Mouse (Mus musculus) testis, adult 2 months (tissue): ENCODE data around the gene Crim1. TPM values are rescaled to one million over a fixed set of nuclear protein-coding genes. Genes with fewer than 3 reads are reported as not detected.

Experiments used
- H3K27ac ChIP-seq: fragments of 200-500 bp; 2 replicates; pipeline ENCODE4 v1.5.1; 2012; ENCODE audit warnings: low read depth, low read length; ENCODE audit not compliant: control insufficient read depth, insufficient read depth
- H3K27me3 ChIP-seq: fragments of 200-500 bp; 2 replicates; pipeline ENCODE4 v1.6.1; 2012; ENCODE audit warnings: mild to moderate bottlenecking, low read length, moderate library complexity; ENCODE audit not compliant: control insufficient read depth, insufficient read depth
- H3K36me3 ChIP-seq: fragments of 200-500 bp; 2 replicates; pipeline ENCODE4 v1.6.1; 2012; ENCODE audit warnings: mild to moderate bottlenecking, low read length; ENCODE audit not compliant: control insufficient read depth, insufficient read depth
- H3K4me1 ChIP-seq: fragments of 200-500 bp; 2 replicates; pipeline ENCODE4 v1.6.1; 2012; ENCODE audit warnings: low read length; ENCODE audit not compliant: control insufficient read depth, insufficient read depth
- H3K4me3 ChIP-seq: fragments of 200-500 bp; 2 replicates; pipeline ENCODE4 v1.5.1; 2012; ENCODE audit warnings: low read depth, mild to moderate bottlenecking, low read length, moderate library complexity, mixed read lengths; ENCODE audit not compliant: control insufficient read depth
- CTCF ChIP-seq: fragments of 200-500 bp; IDR thresholded peaks from 2 replicates; pipeline ENCODE4 v1.5.1; 2012; ENCODE audit warnings: low read depth, mild to moderate bottlenecking, inconsistent platforms, low read length, moderate library complexity; ENCODE audit not compliant: control insufficient read depth, insufficient read depth, insufficient replicate concordance
- POLR2A ChIP-seq: fragments of 200-500 bp; IDR thresholded peaks from 2 replicates; pipeline ENCODE4 v1.6.1; 2012; ENCODE audit warnings: low read depth, mild to moderate bottlenecking, inconsistent platforms, low read length, moderate library complexity; ENCODE audit not compliant: control insufficient read depth
- polyA plus RNA-seq: library from polyadenylated mRNA; depleted of rRNA; stranded (reverse); fragments of >200 nt; gene quantifications from 2 replicates; pipeline ENCODE4 v1.2.3, GENCODE M21; 2012

Crim1 gene
- polyA plus RNA-seq, 1 experiment: 3.5 TPM

- TF ChIP-seq POLR2A (no peak), CTCF (no peak)
- Histone ChIP-seq H3K4me1 (no peaks in the 10 kb centered on the region), H3K27me3 (no peaks in the 10 kb centered on the region), H3K27ac (no peak overlapping the region), H3K36me3 (no peaks in the 10 kb centered on the region), H3K4me3 (no peak overlapping the region)
Observed at GRCm38 (mm10) chr17:78272713-78273483, 72.8 kb downstream of the Crim1 start.

DNA sequence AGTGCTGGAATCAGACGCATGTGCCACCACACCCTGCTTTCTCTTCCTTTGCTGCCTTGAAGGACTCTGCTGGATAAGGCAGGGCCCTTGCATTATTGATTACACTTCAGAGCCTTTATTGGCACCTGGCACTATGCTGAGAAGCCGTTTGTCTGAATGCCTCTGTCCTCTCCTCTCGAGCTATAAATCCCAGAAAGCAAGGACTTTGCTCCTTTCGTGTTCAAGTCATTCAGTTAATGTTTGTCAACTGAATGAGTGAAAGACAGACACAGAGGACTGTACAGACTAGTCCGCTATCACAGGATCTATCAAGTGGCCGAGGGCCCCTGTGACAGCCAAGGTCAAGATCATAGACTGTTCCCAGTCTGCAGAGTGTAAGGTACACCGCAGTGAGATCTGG, 73.8 kb downstream of the Crim1 start:
- Histone ChIP-seq H3K4me3 (no peak overlapping the region), H3K27me3 (no peaks in the 10 kb centered on the region), H3K27ac (no peak overlapping the region), H3K4me1 (no peaks in the 10 kb centered on the region), H3K36me3 (no peaks in the 10 kb centered on the region)
- no peak for TF ChIP-seq POLR2A
- no peak for TF ChIP-seq CTCF

GRCm38 (mm10) chr17:78274609-78275506, 74.8 kb downstream of the Crim1 start:
- Histone ChIP-seq H3K4me3 (no peak overlapping the region), H3K27ac (no peak overlapping the region), H3K27me3 (no peaks in the 10 kb centered on the region), H3K4me1 (no peaks in the 10 kb centered on the region), H3K36me3 (no peaks in the 10 kb centered on the region)
- no peak for TF ChIP-seq CTCF
- no peak for TF ChIP-seq POLR2A

DNA sequence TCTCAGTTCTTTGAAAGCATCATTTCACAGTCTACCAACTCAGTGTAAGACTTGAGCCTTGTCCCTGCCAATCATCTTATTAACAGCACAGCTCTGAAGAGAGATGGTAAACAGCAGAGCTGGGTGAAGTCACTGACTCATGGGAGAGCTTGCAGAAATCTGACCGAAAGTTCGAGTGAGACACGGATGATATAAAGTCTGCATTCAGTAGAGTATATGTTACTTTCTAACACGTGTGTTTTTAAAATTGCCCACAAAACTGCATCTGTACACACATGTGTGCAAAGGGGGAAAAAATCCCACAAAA, 75.4 kb downstream of the Crim1 start:
- TF ChIP-seq CTCF (no peak), POLR2A (no peak)

DNA sequence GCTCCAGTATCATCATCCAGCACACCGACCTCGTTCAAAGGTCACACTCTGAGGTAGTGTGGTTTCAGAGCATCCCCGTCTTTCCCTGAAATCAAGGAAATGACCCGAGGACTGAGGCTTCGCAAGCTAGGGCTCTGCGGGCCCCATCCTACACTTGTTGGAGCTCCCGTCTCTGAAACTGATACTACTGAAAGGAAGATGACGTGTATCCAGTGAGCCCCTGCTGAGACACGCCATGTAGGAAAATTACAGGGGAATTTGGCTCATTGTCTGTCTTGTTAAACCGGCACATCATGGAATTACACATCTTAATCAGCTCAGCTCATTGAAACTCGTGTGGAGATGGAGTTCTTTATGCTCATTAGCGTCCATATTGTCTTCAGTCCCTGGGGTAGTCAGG, 79.1 kb downstream of the Crim1 start:
- Histone ChIP-seq H3K4me1 (peaks cover 2% of the 10 kb centered on the region; the same call in 1 of the 2 replicates), H3K27ac (no peak overlapping the region), H3K4me3 (no peak overlapping the region), H3K27me3 (no peaks in the 10 kb centered on the region), H3K36me3 (no peaks in the 10 kb centered on the region)
- TF ChIP-seq POLR2A (no peak), CTCF (no peak)

More for the DNA sequence above, 75.4 kb downstream of the Crim1 start:
- Histone ChIP-seq H3K27ac (no peak overlapping the region), H3K27me3 (no peaks in the 10 kb centered on the region), H3K4me1 (no peaks in the 10 kb centered on the region), H3K4me3 (no peak overlapping the region), H3K36me3 (no peaks in the 10 kb centered on the region)

- Histone ChIP-seq H3K4me1 (peaks cover 2% of the 10 kb centered on the region; the same call in 1 of the 2 replicates), H3K27ac (no peak overlapping the region), H3K27me3 (no peaks in the 10 kb centered on the region), H3K4me3 (no peak overlapping the region), H3K36me3 (no peaks in the 10 kb centered on the region)
- TF ChIP-seq CTCF (no peak), POLR2A (no peak)
Observed at GRCm38 (mm10) chr17:78280991-78281712, 81.1 kb downstream of the Crim1 start.
